Mouse (Mus musculus) myocyte (in vitro differentiated cells): ENCODE data around the gene Gm13124.

ENCODE experiments used
- CEBPB ChIP-seq: IDR thresholded peaks from 2 replicates; pipeline ENCODE4 v1.6.1; 2011; ENCODE audit warnings: mild to moderate bottlenecking, moderate library complexity; ENCODE audit not compliant: poor library complexity, insufficient read depth, severe bottlenecking
- E2F4 ChIP-seq: IDR thresholded peaks from one replicate; pipeline ENCODE4 v1.6.1; 2011; ENCODE audit warnings: mild to moderate bottlenecking, control low read depth, moderate library complexity; ENCODE audit not compliant: insufficient read depth
- MAX ChIP-seq: IDR thresholded peaks from one replicate; pipeline ENCODE4 v1.6.1; 2011; ENCODE audit warnings: low read depth, mild to moderate bottlenecking, control low read depth
- MYOD1 ChIP-seq, 3 experiments: IDR thresholded peaks; one replicate each; pipeline ENCODE4 v1.6.1; 2011; ENCODE audit warnings: control low read depth in 2 of 3, low read depth in 2 of 3, mild to moderate bottlenecking in 2 of 3, moderate library complexity in 1 of 3; ENCODE audit not compliant: insufficient read length in 2 of 3, control insufficient read depth in 1 of 3
- POLR2A ChIP-seq: IDR thresholded peaks from one replicate; pipeline ENCODE4 v1.6.1; 2011; ENCODE audit warnings: low read depth, mild to moderate bottlenecking, control low read depth, moderate library complexity; ENCODE audit not compliant: insufficient read length
- POLR2AphosphoS2 ChIP-seq: IDR thresholded peaks from one replicate; pipeline ENCODE4 v1.6.1; 2011; ENCODE audit warnings: low read depth, control low read depth; ENCODE audit not compliant: insufficient read length
- SRF ChIP-seq: IDR thresholded peaks from one replicate; pipeline ENCODE4 v1.6.1; 2011; ENCODE audit warnings: low read depth; ENCODE audit not compliant: control insufficient read depth, insufficient read length
- TCF12 ChIP-seq: IDR thresholded peaks from one replicate; pipeline ENCODE4 v1.6.1; 2011; ENCODE audit warnings: mild to moderate bottlenecking, control low read depth; ENCODE audit not compliant: poor library complexity, insufficient read depth, severe bottlenecking
- TCF3 ChIP-seq: IDR thresholded peaks from one replicate; pipeline ENCODE4 v1.6.1; 2011; ENCODE audit warnings: low read depth, control low read depth; ENCODE audit not compliant: insufficient read length
- USF1 ChIP-seq: IDR thresholded peaks from one replicate; pipeline ENCODE4 v1.6.1; 2011; ENCODE audit warnings: low read depth, mild to moderate bottlenecking, control low read depth, moderate library complexity

DNA sequence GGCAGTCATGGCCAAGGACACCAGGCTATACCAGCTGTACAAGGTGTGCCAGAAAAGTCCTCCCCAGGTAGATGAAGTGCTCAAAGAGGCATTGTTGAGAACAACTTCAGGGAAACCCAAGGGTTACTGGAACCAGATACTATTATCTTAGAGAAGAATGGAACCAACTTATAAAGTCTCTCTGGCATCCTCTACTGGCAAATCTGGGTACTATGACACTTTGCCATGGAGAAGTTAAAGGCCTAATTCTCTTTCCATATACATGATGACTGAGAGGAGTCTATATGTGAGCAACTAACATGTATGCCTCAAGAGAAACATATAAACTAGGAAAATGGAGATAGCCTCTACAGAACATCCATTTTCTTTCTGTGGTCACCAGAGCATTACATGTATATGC lies 13.8 kb downstream of the Gm13124 start:
- no peak for TF ChIP-seq POLR2A
- TF ChIP-seq E2F4: no peak
- TF ChIP-seq POLR2AphosphoS2: no peak
- no peak for TF ChIP-seq USF1
- TF ChIP-seq MAX: no peak
- TF ChIP-seq TCF12: no peak
- no peak for TF ChIP-seq MYOD1 (IDR thresholded peaks at IDR 0.05; ENCODE audit: control insufficient read depth in 1 of 3, insufficient read length in 2 of 3, low read depth in 2 of 3)
- TF ChIP-seq CEBPB: no peak
- no peak for TF ChIP-seq TCF3
- no peak for TF ChIP-seq SRF
